Mouse (Mus musculus) right cerebral cortex, postnatal 25 days (tissue): ENCODE measurements around the gene Gm21954.
A peak's percentile ranks its signal among the peaks of the same experiment; 100 is the strongest.

ENCODE experiments used
- DNase-seq: peaks from one replicate; pipeline ENCODE4 v3.0.0; 2022

The Gm21954 gene

DNA sequence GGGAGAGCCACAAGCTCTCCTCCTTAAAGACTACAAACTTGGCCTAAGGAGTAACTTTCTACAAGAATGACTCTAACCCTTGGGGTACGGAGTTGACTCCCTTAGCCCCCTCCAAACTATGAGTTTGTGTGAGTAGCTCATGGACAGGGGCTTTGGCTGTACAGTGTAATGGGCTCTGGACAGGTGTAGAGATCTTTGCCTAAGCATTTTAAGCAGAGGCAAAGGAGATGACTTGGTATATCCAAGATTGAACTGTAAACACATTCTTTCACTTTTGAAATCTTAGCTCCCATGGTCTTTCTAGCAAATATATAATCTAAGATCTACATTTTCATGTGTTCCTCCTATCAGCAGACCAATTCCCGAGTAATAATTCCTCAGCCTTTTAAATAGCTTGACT lies at the start of gene Gm21954:
Gene Gm21954 (minus strand): TSS at position 101 of the 400 bp plus-strand sequence.
- no peak for DNase-seq

DNA sequence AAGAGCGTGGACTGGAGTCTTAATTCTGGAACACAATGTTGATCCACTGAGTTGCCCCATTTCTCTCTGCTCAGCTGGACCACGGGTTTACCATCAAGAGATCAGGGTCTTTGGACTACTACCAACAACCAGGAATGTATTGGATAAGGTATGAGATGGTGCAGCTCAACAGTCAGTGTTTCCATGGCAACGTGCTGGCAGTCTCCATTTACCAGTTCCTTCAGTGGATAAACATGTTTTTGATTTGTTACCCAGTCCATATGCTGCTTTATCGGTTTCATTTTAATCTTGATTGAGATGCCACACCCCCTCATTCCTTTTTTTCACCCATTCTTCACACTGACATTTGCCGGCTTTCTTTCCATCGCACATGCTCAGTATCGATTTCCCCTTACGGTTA lies 49.8 kb upstream of the Gm21954 start:
- no peak for DNase-seq

DNA sequence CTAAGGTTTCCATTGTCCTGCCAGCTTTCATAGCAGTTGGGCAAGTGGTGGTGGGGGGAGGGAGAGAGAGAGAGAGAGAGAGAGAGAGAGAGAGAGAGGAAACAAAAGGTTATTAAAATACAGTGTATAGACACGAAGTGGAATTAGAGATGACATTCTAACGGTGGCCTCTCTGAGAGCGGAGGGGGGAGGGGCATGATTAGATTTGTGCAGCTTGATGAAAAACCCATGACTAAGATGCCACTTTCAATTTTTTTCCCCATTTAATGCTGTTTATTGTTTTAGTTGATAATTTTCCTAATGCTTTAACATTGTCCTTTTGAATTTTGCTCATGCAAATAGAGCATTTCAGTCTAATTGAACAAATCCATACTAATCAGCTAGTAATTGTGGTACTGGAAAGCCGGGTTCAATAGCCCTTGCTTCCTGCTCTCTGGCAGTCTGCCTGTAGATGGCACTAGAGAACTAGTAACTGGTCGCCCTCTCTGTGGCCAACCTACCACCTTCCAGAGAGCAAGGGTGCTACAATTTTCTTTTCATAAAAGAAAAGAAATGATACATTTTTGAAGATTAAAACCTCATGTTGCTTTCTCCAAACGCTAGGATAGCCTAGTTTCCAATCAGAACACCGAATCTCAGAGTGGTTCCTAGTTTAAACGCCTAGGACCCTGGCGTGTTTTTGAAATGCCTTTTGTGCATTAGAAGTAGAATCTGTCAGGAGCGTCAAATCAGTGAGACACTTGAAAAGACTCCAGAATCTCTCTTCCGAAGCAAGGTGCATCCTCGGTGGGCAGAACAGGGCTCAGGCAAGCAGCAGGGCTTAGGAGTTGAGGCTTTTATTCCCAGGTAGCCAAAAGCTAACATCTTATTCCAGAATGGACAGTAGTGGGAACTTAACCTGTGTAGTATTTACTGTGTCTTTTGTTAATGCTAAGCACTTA lies 48.5 kb upstream of the Gm21954 start:
- DNase-seq = peak; percentile 48

DNA sequence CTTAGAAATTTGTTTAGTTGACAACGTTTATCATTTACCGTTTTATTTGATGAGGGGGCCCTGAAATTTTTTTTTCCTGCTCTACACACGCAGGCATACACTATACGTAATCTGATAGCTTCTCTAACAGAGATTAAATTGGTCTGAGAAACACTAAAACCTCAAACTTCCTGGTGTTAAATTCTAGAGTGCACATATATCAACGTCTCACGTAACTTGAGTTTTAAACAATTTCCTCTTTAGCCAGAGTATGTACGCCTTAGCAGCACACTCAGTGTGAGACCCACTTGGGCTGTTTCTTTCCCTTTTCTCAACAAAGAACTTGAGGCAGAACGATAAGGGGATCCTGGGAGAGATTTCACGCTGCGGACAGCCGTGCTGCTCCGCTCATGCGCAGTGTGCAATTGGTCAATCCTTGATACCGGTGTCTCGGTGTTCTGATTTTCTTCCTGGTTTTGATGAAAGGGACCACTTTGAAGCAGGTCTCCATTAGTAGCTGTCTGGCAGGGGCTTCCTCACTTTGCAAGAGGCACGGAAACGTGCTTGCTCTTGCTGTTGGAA lies 45.5 kb upstream of the Gm21954 start:
- no peak for DNase-seq

DNA sequence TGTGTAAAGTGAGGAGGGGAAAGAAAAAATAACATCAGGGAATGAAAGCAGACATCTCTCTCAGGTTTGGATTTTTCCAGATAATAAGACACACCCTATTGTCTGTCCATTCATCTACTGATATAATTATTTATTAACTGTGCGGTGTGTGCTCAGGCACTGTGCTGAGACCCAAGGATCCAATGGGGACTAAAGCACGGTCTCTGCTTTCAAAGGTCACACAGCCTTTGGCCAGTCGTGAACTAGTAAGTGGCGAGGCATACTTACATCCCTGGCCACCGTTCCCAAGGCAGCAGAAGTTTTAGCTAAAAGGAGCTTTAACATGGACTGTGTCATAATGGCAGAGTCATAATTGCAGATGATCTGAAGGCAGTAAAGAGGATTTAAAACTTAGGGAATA lies 44.0 kb upstream of the Gm21954 start:
- DNase-seq = no peak

- no peak for DNase-seq
Measured at GRCm38 (mm10) chr3:55511658-55512057, 39.6 kb upstream of the Gm21954 start.

GRCm38 (mm10) chr3:55510198-55510597 lies 38.2 kb upstream of the Gm21954 start:
- no peak for DNase-seq

- DNase-seq = no peak
Measured at GRCm38 (mm10) chr3:55499298-55499697, 27.3 kb upstream of the Gm21954 start.

- no peak for DNase-seq
Measured at GRCm38 (mm10) chr3:55496462-55496941, 24.5 kb upstream of the Gm21954 start.

DNA sequence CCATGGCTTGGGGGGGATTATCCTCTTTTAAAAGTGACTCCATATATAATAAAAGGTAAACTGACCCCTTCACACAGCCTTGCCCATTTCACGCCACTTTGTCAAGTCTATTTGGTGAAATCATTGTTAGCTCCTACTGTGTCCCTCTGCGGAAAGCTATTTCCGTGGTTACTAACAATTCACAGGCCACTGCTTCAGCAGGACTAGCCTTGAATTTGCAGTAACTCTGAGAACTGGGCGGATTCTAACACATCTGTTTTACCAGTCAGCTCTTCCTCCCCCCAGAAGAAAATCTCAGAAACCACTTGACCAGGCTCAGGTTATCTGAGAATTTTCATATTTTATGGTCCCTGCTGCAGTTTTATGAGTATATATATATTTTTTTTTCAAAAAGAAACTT lies 23.9 kb upstream of the Gm21954 start:
- no peak for DNase-seq

- DNase-seq = no peak
Measured at GRCm38 (mm10) chr3:55495231-55495630, 23.2 kb upstream of the Gm21954 start.

GRCm38 (mm10) chr3:55494348-55494747 lies 22.3 kb upstream of the Gm21954 start:
- no peak for DNase-seq

GRCm38 (mm10) chr3:55492021-55492420 lies 20.0 kb upstream of the Gm21954 start:
- DNase-seq = no peak

- no peak for DNase-seq
Measured at GRCm38 (mm10) chr3:55489231-55489990, 17.4 kb upstream of the Gm21954 start.

GRCm38 (mm10) chr3:55483328-55483727 lies 11.3 kb upstream of the Gm21954 start:
- no peak for DNase-seq

DNA sequence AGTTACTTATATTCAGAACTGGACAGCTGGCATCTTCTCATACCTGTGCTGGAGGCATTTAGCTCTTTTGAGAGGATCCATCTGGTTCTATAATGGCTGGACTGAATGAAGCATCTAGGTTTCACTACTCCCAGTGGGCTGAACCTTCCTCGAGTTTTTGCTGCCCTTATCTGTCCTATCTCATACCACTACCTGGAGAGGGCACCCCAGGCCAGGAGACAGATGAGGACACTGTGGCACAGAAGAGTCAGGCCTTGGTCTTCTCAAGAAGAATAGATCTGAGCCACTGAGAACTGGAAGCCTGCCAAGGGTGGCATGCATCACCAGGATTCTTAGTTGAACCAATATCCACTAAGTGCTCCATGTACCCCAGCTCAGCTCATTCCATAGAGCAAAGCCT lies 9.1 kb upstream of the Gm21954 start:
- DNase-seq = no peak

DNA sequence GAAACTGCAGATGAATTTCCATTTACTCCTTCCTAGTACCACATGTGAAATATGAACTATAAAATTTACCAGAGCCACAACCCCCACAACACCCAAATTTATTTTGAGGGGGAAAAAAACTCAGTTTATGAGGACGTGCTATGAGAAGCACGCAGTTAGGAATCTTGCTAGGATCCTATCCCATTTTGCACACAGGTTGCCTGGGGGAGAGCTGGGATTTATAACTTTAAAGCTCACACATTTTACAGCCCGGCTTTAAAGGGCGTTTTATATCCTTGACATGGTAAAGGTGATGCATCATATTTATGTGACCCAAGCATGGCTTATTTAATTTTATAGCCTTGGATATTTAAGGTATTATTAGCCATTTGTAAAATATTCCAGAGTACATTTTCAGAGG lies 7.3 kb upstream of the Gm21954 start:
- no peak for DNase-seq

DNA sequence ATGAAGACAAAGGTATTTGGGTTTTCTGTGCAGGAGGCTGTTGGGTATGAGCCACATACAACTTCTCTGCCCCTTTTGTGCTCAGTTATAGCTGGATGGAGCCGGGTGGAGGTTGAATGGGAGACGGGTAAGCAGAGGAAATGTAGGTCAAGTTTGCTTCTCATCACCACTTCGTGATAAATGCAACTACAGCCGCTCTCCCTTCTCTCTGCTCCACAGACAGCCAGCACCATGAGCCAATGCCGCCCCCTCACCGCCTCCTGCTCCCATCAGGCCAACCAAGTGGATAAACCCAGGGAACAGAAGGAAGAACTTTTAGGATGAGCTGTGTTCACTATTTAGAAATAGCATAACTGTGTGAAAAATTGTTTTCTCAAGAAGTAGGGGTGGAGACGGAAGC lies 4.7 kb upstream of the Gm21954 start:
- peak; percentile 82 for DNase-seq

- no peak for DNase-seq
Measured at GRCm38 (mm10) chr3:55473146-55473545, 1.1 kb upstream of the Gm21954 start.

DNA sequence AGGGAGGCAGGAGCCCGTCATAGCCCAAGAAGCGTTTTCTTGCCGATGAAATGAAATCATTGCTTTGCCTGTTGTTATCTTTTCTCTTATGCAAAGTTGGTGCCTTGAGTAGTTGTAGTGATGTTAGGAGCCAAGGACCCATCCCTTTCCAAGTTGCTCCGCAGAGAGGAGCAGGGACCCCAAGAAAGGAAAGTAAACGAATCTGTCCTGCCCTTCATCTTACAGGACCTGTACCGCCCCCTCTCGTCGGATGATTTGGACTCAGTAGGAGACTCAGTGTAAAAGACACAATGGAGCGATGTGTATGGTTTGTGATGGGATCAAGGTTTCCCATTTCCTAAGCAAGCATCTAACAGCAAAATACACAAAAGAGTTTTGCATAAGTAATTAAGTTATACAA lies 5.7 kb downstream of the Gm21954 start:
- no peak for DNase-seq

DNA sequence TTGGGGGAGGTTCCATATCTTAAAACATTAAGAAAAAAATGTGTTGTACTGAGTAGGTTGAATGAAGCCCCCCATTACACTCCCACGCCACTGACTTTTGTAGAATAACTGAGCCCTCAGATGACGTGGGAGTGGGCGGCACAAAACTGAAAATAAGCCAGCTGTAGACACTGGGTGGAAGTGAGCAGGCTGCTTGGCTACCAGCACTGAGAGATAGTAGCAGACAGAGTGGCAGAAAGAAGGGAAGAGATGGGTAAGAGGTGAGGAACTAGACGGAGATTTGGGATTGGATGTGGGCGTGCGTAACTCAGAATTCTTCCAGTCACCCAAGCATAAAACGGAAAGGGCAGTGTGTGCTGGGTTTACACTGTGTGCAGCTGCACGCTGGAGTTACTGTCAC lies 6.2 kb downstream of the Gm21954 start:
- DNase-seq = peak; percentile 59

DNA sequence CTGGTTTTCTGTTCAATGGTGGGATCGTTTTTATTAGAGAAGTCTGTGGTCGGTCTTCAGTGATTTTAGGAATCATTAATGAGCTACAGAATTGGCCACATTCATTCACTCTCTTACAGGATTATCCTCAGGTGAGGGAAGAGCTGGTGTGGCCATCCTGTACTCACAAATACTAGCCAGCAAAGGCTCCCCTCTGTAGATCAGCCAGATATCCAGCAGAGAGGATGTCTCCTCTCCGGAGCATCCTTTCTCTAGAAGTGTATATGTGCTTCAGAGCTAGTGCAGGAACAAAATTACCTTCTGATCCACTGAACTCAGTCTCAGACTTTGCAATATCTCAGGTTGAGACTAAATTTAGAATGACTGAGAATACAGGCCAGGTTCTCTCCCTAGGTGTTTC lies 7.8 kb downstream of the Gm21954 start:
- DNase-seq = no peak

DNA sequence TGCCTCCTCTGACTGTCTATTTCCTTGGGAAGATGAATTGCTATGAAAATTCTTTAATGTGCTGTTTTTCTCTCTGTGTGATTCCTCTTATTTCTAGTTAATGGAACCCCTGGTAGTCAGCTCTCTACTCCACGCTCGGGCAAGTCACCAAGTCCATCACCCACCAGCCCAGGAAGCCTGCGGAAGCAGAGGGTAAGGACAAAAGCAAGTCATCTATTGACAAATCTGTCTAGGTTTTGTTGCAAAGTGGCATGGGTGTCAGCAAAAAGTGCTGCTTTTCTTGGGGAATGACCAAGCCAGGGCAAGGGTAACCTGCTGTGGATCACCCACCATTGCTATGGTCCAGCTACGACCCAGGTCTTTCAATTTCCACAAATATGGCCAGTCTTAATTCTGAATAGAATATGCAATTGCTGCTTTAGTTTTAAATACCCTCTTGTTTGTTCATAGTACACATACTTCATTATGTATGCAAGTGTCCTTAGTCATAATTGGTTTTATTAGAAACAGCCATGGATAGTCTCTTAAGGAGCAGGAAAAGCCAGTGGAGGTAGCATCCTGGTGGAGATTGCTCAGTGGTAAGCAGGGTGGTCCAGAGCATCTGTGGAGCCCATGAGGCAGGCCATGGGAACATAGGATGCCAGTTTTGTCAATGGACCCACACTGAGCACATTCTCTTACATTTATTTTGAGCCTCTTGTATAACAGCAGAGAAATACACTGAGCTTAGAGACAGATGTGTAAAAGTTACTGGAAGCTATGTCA lies 8.9 kb downstream of the Gm21954 start:
- DNase-seq = no peak
